Mouse (Mus musculus) frontal cortex, postnatal 25 days (tissue): ENCODE results near the gene Slc35b2.

Experiments used
- DNase-seq, 2 experiments: peaks; one replicate each; pipeline ENCODE4 v3.0.0; 2022; ENCODE audit warnings: low spot score in 2 of 2

Gene Slc35b2

GRCm38 (mm10) chr17:45584096-45584896, 20.6 kb downstream of the Slc35b2 start:
- peak; percentile 44 to 45 for DNase-seq

GRCm38 (mm10) chr17:45584939-45585678, 21.4 kb downstream of the Slc35b2 start:
- DNase-seq: peak; percentile 57 to 78

- DNase-seq: no peak
These were observed 22.2 kb downstream of the Slc35b2 start for GRCm38 (mm10) chr17:45585725-45586448.

- no peak for DNase-seq
These were observed 22.8 kb downstream of the Slc35b2 start for GRCm38 (mm10) chr17:45586449-45586837.

GRCm38 (mm10) chr17:45588370-45588769, 24.7 kb downstream of the Slc35b2 start:
- DNase-seq: no peak

- DNase-seq: no peak
These were observed 25.6 kb downstream of the Slc35b2 start for GRCm38 (mm10) chr17:45589236-45589635.

- DNase-seq: no peak
These were observed 26.2 kb downstream of the Slc35b2 start for GRCm38 (mm10) chr17:45589844-45590243.

GRCm38 (mm10) chr17:45590410-45590809, 26.7 kb downstream of the Slc35b2 start:
- no peak for DNase-seq

- DNase-seq: no peak
These were observed 28.3 kb downstream of the Slc35b2 start for GRCm38 (mm10) chr17:45591701-45592605.

- DNase-seq: no peak
These were observed 29.1 kb downstream of the Slc35b2 start for GRCm38 (mm10) chr17:45592606-45593431.

GRCm38 (mm10) chr17:45593479-45593878, 29.8 kb downstream of the Slc35b2 start:
- no peak for DNase-seq

GRCm38 (mm10) chr17:45594195-45594594, 30.5 kb downstream of the Slc35b2 start:
- DNase-seq: no peak

GRCm38 (mm10) chr17:45594881-45595735, 31.4 kb downstream of the Slc35b2 start:
- no peak for DNase-seq

GRCm38 (mm10) chr17:45595736-45596390, 32.2 kb downstream of the Slc35b2 start:
- no peak for DNase-seq

GRCm38 (mm10) chr17:45596631-45597396, 33.1 kb downstream of the Slc35b2 start:
- DNase-seq: no peak

- no peak for DNase-seq
These were observed 34.1 kb downstream of the Slc35b2 start for GRCm38 (mm10) chr17:45597787-45598186.

GRCm38 (mm10) chr17:45598376-45598775, 34.7 kb downstream of the Slc35b2 start:
- no peak for DNase-seq

- no peak for DNase-seq
These were observed 35.2 kb downstream of the Slc35b2 start for GRCm38 (mm10) chr17:45598891-45599290.
